In genomic region chr3:127428527-127428926, GRCm38 (mm10) we compare ENCODE assay signal across 14 mouse cellular contexts.
A peak's percentile ranks its signal among the peaks of the same experiment; 100 is the strongest.
DNase-seq lines count a peak whose midpoint lies in the region; ATAC-seq and TF ChIP-seq lines count a peak whose summit lies in the region.
"Had no signal": no experiment of that assay in that cellular context is flagged by ENCODE, and none has a peak within 500 bp of the region (broad histone marks: within the 10 kb centered on the region; RNA-seq: fewer than 3 reads in every experiment).

No protein-coding gene starts in this region.

- H3K4me1 ChIP-seq in embryonic facial prominence, embryonic 11.5 days (ENCODE audit: control insufficient read depth, insufficient read depth, low read length) = no peaks in the 10 kb centered on the region
- H3K4me1 ChIP-seq in embryonic facial prominence, embryonic 10.5 days = no peaks in the 10 kb centered on the region
- H3K4me1 ChIP-seq in kidney, postnatal 0 days (replicated peaks; ENCODE audit: insufficient read depth, low read length) = no peaks in the 10 kb centered on the region

- no peak overlapping the region for H3K4me2 ChIP-seq in embryonic facial prominence, embryonic 11.5 days (ENCODE audit: low read depth, low read length)
- H3K4me2 ChIP-seq in kidney, postnatal 0 days (ENCODE audit: low read length) = no peak overlapping the region
- H3K4me2 ChIP-seq: forebrain, embryonic 13.5 days had no signal

- no peak overlapping the region for H3K9ac ChIP-seq in embryonic facial prominence, embryonic 11.5 days (replicated peaks; ENCODE audit: low read length)
- no peak overlapping the region for H3K9ac ChIP-seq in kidney, postnatal 0 days (ENCODE audit: low read depth, low read length)
- H3K9ac ChIP-seq: forebrain, embryonic 13.5 days had no signal

- no peak overlapping the region for H3K27ac ChIP-seq in embryonic facial prominence, embryonic 11.5 days (replicated peaks; ENCODE audit: low read depth, low read length)
- no peak overlapping the region for H3K27ac ChIP-seq in embryonic facial prominence, embryonic 10.5 days (replicated peaks)
- H3K27ac ChIP-seq in kidney, postnatal 0 days = no peak overlapping the region
- H3K27ac ChIP-seq: forebrain, embryonic 13.5 days had no signal

- no peak for ATAC-seq in embryonic facial prominence, embryonic 11.5 days (replicated peaks; ENCODE audit: insufficient number of reproducible peaks, low FRiP score, low TSS enrichment, low read depth)
- no peak for ATAC-seq in kidney, postnatal 0 days (replicated peaks; ENCODE audit: low FRiP score, low read depth)

- DNase-seq in embryonic facial prominence, embryonic 11.5 days (ENCODE audit: low spot score) = peak; percentile 34
- no peak for DNase-seq in embryonic facial prominence, embryonic 10.5 days (ENCODE audit: low spot score)
- no peak for DNase-seq in kidney, postnatal 0 days (ENCODE audit: low spot score)
- DNase-seq in kidney, postnatal 4 days = no peak
- DNase-seq in A20 (ENCODE audit: low read depth, low spot score) (peak; percentile 2), ZHBTc4 (ENCODE audit: low read depth, low spot score) (peak; percentile 48)
- DNase-seq in cerebellum, adult 8-10 months = no peak
- DNase-seq in gastrocnemius, postnatal 10 days = no peak
- DNase-seq: cerebellum, adult 11 months; gastrocnemius, postnatal 14 days; kidney, postnatal 25 days; lung, postnatal 36 days; thymus, postnatal 14 days had no signal

- no peak overlapping the region for H3K4me3 ChIP-seq in embryonic facial prominence, embryonic 11.5 days (ENCODE audit: low read depth, low read length)
- no peak overlapping the region for H3K4me3 ChIP-seq in embryonic facial prominence, embryonic 10.5 days
- no peak overlapping the region for H3K4me3 ChIP-seq in kidney, postnatal 0 days (replicated peaks; ENCODE audit: low read depth, low read length)
- H3K4me3 ChIP-seq: forebrain, embryonic 13.5 days had no signal

- peak; percentile 57 for TF ChIP-seq CTCF in kidney, postnatal 0 days (IDR thresholded peaks at IDR 0.05; ENCODE audit: low read depth)

- H3K27me3 ChIP-seq in embryonic facial prominence, embryonic 11.5 days (ENCODE audit: control insufficient read depth, insufficient read depth, low read length) = no peaks in the 10 kb centered on the region
- H3K27me3 ChIP-seq in embryonic facial prominence, embryonic 10.5 days (replicated peaks; ENCODE audit: low read depth, poor library complexity, severe bottlenecking) = no peaks in the 10 kb centered on the region
- H3K27me3 ChIP-seq in kidney, postnatal 0 days (ENCODE audit: insufficient read depth, low read length) = no peaks in the 10 kb centered on the region
- H3K27me3 ChIP-seq: forebrain, embryonic 13.5 days had no signal

- WGBS in embryonic facial prominence, embryonic 11.5 days = 89% methylated on average over 3 of the region's 3 CpGs
- 93% methylated on average over 3 of the region's 3 CpGs for WGBS in embryonic facial prominence, embryonic 10.5 days
- 89% methylated on average over 3 of the region's 3 CpGs for WGBS in kidney, postnatal 0 days

- H3K36me3 ChIP-seq in embryonic facial prominence, embryonic 11.5 days (replicated peaks; ENCODE audit: control insufficient read depth, insufficient read depth, low read depth, low read length) = no peaks in the 10 kb centered on the region
- no peaks in the 10 kb centered on the region for H3K36me3 ChIP-seq in embryonic facial prominence, embryonic 10.5 days (replicated peaks)
- H3K36me3 ChIP-seq in kidney, postnatal 0 days (ENCODE audit: insufficient read depth, low read length) = no peaks in the 10 kb centered on the region

- no peaks in the 10 kb centered on the region for H3K9me3 ChIP-seq in embryonic facial prominence, embryonic 11.5 days (replicated peaks; ENCODE audit: control insufficient read depth, low read length)
- no peaks in the 10 kb centered on the region for H3K9me3 ChIP-seq in embryonic facial prominence, embryonic 10.5 days
- no peaks in the 10 kb centered on the region for H3K9me3 ChIP-seq in kidney, postnatal 0 days (replicated peaks; ENCODE audit: low read length)
- H3K9me3 ChIP-seq: forebrain, embryonic 13.5 days had no signal

Comparison
In these comparisons a context has a peak if more than half of its experiments do, and no peak if none do; other contexts are left out.
1. DNase-seq: peak in embryonic facial prominence, embryonic 11.5 days (single experiment), A20 (single experiment) and ZHBTc4 (single experiment); none in embryonic facial prominence, embryonic 10.5 days (single experiment), kidney, postnatal 0 days (single experiment), kidney, postnatal 4 days (0 of 2), cerebellum, adult 8-10 months (single experiment) and gastrocnemius, postnatal 10 days (single experiment).